Mouse (Mus musculus) spleen, adult 12 weeks (tissue): ENCODE results near the gene Atxn7.

Source experiments
- DNase-seq: peaks from one replicate; pipeline ENCODE4 v3.0.0; 2022; ENCODE audit warnings: low spot score

Gene Atxn7

GRCm38 (mm10) chr14:14064486-14065141 lies 103.4 kb downstream of the Atxn7 start:
- DNase-seq, result no peak

- DNase-seq, result no peak
Observed at GRCm38 (mm10) chr14:14065142-14065498, 103.9 kb downstream of the Atxn7 start.

DNA sequence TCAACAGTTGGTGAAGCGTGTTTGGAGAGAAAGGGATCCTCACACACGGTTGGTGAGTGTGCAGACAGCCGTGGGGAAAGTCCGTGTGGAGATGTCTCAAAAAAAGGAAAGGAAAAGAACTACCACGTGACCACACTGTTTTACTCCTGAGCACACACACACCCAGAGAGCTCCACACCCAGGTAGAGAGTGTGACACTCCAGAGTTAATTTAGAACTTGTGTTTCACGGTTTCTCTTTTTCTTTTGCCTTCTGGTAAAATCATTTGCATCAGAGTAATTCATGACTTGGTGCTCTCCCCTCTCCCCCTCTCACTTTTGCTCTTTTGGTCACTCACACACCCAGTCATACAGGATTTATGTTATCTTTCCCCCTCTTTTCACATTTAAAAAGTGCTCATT lies 105.0 kb downstream of the Atxn7 start:
- no peak for DNase-seq

GRCm38 (mm10) chr14:14067648-14068472 lies 106.6 kb downstream of the Atxn7 start:
- peak; percentile 34 for DNase-seq

GRCm38 (mm10) chr14:14068553-14068952 lies 107.3 kb downstream of the Atxn7 start:
- no peak for DNase-seq

GRCm38 (mm10) chr14:14070541-14071315 lies 109.5 kb downstream of the Atxn7 start:
- no peak for DNase-seq

GRCm38 (mm10) chr14:14071456-14071855 lies 110.2 kb downstream of the Atxn7 start:
- DNase-seq, result no peak

DNA sequence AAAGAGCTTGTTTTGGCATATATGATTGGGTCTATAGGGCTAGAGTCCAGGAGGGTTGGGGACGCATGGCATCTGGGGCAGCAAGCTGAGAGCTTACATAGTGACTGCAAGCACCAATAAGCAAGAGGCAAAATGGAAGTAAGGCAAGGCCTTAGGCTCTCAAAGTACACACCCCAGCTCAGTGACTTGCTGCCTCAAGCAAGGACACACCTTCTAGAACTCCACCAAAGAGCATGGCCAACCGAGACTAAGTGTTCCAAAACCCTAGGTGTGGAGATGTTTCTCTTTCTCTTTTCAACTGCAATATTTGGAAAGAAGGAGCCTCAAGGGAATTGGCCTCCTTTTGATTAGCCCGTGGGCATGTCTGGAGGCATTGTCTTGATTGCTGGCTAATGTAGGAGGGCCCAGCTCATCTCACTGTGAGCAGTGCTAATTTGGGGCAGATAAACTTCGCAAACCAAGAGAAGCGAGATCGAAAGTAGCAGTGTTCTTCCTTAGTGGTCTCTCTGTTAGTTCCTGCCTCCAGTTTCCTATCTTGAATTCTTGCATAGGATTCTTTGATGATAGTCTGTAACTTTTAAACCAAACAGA lies 119.5 kb downstream of the Atxn7 start:
- no peak for DNase-seq

- no peak for DNase-seq
Observed at GRCm38 (mm10) chr14:14083811-14084210, 122.6 kb downstream of the Atxn7 start.

GRCm38 (mm10) chr14:14086711-14087263 lies 125.5 kb downstream of the Atxn7 start:
- no peak for DNase-seq

DNA sequence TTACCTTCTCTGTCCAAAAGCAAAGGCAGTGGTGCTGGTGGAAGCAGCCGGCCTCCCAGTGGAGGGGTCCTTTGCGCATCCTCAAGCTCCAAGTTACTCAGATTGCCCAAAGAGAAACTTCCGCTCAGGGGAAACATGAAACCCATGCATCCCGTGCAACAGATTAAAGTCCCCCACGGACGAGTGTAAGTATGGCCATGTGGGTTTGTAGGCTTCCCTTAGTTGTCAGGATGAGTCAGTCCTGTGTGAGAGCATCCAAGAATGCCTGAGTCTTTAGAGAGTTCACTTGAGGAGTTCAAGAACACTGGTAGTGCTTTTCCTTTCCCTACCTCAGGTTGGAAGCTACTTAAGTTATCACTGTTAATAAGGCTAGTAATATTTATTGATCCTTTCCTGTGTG lies 126.1 kb downstream of the Atxn7 start:
- no peak for DNase-seq

DNA sequence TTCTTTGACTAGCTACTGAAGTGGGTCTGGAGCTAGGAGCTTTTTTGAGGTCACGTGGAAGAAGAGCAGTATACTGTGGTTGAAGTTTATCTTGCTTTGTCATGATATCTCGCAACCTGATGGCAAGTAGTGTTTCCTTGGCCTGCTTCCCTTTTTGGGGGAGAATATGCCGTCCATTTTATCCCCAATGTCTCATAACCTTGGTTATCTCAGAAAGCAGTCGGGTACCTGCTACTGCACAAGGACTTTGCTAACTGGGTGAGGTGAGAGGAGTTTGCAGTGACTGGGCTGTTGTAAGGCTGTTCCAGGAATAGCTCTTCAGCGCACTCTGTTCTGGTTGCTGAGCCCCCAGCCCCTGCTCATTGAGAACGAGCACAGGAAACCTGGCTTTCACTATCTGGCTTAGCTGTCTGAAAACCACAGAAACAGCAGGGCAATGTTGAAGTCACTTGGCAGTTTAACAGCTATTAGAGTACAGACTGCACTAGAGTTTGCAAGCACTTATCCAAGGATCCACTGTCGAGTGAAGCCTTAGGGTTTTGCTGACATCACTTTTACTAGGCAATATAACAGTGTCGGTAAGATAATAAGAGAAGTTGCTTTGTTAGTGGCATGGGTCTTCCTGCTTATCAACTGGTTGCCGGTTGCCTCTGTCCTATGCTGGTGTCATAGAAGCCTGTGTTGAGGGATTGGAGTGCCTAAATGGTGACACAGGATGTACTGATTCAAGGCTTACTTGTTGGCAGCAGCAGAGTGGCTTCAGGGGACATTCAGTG lies 127.0 kb downstream of the Atxn7 start:
- DNase-seq, result no peak

- DNase-seq, result no peak
Observed at GRCm38 (mm10) chr14:14090571-14090970, 129.3 kb downstream of the Atxn7 start.

- peak; percentile 74 for DNase-seq
Observed at GRCm38 (mm10) chr14:14098330-14098980, 137.2 kb downstream of the Atxn7 start.

DNA sequence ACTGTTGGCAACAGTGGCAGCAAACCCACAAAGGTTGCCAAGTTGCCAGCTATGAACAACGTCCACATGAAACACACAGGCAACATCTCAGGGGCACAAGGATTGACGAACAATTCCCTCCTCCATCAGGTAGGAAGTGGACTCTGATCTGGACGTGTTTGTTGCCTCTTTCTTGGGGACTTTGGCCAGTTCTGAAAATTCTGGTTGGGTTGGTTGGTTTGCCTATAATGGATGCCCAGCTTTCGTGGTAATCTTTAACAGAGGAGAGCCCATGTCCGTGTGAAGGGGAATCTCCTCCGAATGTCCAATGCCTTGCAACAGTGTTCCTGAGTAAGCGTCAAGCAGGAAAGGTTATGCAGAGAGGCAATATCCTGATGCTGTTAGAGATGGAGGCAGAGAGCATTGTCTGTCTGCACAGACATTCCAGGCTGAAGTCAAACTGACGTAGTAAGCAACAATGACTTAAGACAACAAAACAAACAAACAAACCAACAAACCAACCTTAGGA lies 139.6 kb downstream of the Atxn7 start:
- DNase-seq, result no peak

- no peak for DNase-seq
Observed at GRCm38 (mm10) chr14:14101296-14101695, 140.1 kb downstream of the Atxn7 start.

GRCm38 (mm10) chr14:14104213-14104929 lies 143.1 kb downstream of the Atxn7 start:
- no peak for DNase-seq

DNA sequence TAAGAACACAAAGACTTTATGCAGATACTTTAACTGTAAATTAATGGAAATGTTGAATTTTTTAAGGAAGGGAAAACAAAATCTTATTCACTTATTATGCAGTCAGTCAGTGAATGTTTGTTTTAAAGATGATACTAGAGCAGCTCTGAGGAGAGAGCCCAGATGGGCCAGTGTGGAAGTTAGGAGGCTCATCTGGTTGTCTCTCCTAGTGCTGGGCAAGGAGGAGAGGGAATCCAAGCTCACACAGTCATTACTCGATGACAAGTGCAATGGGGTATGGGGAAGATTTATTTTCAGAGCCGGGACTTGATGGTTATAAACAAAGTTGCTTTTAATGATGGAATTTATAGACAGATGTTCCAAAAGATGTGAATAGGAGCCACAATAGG lies 143.7 kb downstream of the Atxn7 start:
- no peak for DNase-seq

- no peak for DNase-seq
Observed at GRCm38 (mm10) chr14:14110710-14111109, 149.5 kb downstream of the Atxn7 start.
